9 mouse cellular contexts compared by ENCODE assay signal in genomic region chr9:124267929-124268328, GRCm38 (mm10). TPM values are rescaled to one million over a fixed set of nuclear protein-coding genes. Genes with fewer than 3 reads are reported as not detected.
DNase-seq lines count a peak whose midpoint lies in the region; ATAC-seq lines count a peak whose summit lies in the region.
"Had no signal": no experiment of that assay in that cellular context is flagged by ENCODE, and none has a peak within 500 bp of the region (broad histone marks: within the 10 kb centered on the region; RNA-seq: fewer than 3 reads in every experiment).

No protein-coding gene starts in this region.

- ATAC-seq in forebrain, embryonic 15.5 days (replicated peaks) = peak; percentile 97

- intact Hi-C loops in gastrocnemius, postnatal 36 days (cut with DNase I) = no loop called here

- H3K36me3 ChIP-seq in forebrain, embryonic 15.5 days = peaks cover 32% of the 10 kb centered on the region
- peaks cover 45% of the 10 kb centered on the region for H3K36me3 ChIP-seq in midbrain, embryonic 10.5 days

- peaks cover 36% of the 10 kb centered on the region for H3K9me3 ChIP-seq in forebrain, embryonic 15.5 days
- H3K9me3 ChIP-seq in midbrain, embryonic 10.5 days (replicated peaks) = peaks cover 46% of the 10 kb centered on the region

- no peak overlapping the region for H3K27ac ChIP-seq in forebrain, embryonic 15.5 days (replicated peaks)
- peak overlapping the region; percentile 33; the same call in 1 of the 2 replicates for H3K27ac ChIP-seq in midbrain, embryonic 10.5 days (replicated peaks)
- H3K27ac ChIP-seq: liver, embryonic 13.5 days had no signal

- peak; percentile 58 to 73 for DNase-seq in right cerebral cortex, postnatal 10 days (ENCODE audit: low spot score in 2 of 2)
- no peak for DNase-seq in right cerebral cortex, postnatal 36 days (ENCODE audit: low spot score in 2 of 2)
- DNase-seq in midbrain, embryonic 10.5 days (ENCODE audit: low spot score) = peak; percentile 80
- no peak for DNase-seq in spleen, postnatal 10 days (ENCODE audit: low spot score in 2 of 2)
- DNase-seq in cerebellum, postnatal 25 days = no peak
- no peak for DNase-seq in layer of hippocampus, postnatal 25 days (ENCODE audit: extremely low spot score in 1 of 2, low spot score in 1 of 2)
- DNase-seq in gastrocnemius, postnatal 36 days = no peak
- DNase-seq: liver, embryonic 13.5 days had no signal

- H3K27me3 ChIP-seq in forebrain, embryonic 15.5 days = no peaks in the 10 kb centered on the region
- H3K27me3 ChIP-seq in midbrain, embryonic 10.5 days (ENCODE audit: low read depth, poor library complexity, severe bottlenecking) = no peaks in the 10 kb centered on the region
- H3K27me3 ChIP-seq: liver, embryonic 13.5 days had no signal

- H3K4me1 ChIP-seq in forebrain, embryonic 15.5 days = peaks cover 3% of the 10 kb centered on the region; the same call in 1 of the 2 replicates
- peaks cover 11% of the 10 kb centered on the region for H3K4me1 ChIP-seq in midbrain, embryonic 10.5 days
- H3K4me1 ChIP-seq: liver, embryonic 13.5 days had no signal

- no peak overlapping the region for H3K9ac ChIP-seq in forebrain, embryonic 15.5 days (replicated peaks)
- H3K9ac ChIP-seq: liver, embryonic 13.5 days had no signal

- H3K4me2 ChIP-seq in forebrain, embryonic 15.5 days (replicated peaks) = no peak overlapping the region
- H3K4me2 ChIP-seq: liver, embryonic 13.5 days had no signal

- no peak overlapping the region for H3K4me3 ChIP-seq in forebrain, embryonic 15.5 days
- no peak overlapping the region for H3K4me3 ChIP-seq in midbrain, embryonic 10.5 days
- H3K4me3 ChIP-seq: liver, embryonic 13.5 days had no signal

- 12% methylated on average over 2 of the region's 2 CpGs for WGBS in forebrain, embryonic 15.5 days
- 13% methylated on average over 2 of the region's 2 CpGs for WGBS in midbrain, embryonic 10.5 days

RNA-seq across cellular contexts. Expression of gene 2010315B03Rik, which starts 44.6 kb away (rescaled TPM):
- 9.0 and 10.9 TPM in 2 replicates for polyA plus RNA-seq in forebrain, embryonic 15.5 days (2015; fragmentation: Nextera tagmentation; extraction: Ambion mirVana)
- polyA plus RNA-seq in midbrain, embryonic 10.5 days (2016; fragmentation: Nextera tagmentation; extraction: Ambion mirVana) = 8.5 and 9.9 TPM in 2 replicates
- total RNA-seq in layer of hippocampus, postnatal 25 days (2021) = 10 to 100 TPM; 16.6 to 18.7 TPM
- 10 to 100 TPM in 1 of 2 experiments, 1 to 10 TPM in 1; 7.5 to 10.6 TPM for total RNA-seq in gastrocnemius, postnatal 36 days (2021)

Comparison
In these comparisons a context has a peak if more than half of its experiments do, and no peak if none do; other contexts are left out.
1. DNase-seq: peak in right cerebral cortex, postnatal 10 days (2 of 2) and midbrain, embryonic 10.5 days (single experiment); none in right cerebral cortex, postnatal 36 days (0 of 2), spleen, postnatal 10 days (0 of 2), cerebellum, postnatal 25 days (0 of 2), layer of hippocampus, postnatal 25 days (0 of 2) and gastrocnemius, postnatal 36 days (0 of 2).